Mouse (Mus musculus): ENCODE results near the gene Nck2.

DNA sequence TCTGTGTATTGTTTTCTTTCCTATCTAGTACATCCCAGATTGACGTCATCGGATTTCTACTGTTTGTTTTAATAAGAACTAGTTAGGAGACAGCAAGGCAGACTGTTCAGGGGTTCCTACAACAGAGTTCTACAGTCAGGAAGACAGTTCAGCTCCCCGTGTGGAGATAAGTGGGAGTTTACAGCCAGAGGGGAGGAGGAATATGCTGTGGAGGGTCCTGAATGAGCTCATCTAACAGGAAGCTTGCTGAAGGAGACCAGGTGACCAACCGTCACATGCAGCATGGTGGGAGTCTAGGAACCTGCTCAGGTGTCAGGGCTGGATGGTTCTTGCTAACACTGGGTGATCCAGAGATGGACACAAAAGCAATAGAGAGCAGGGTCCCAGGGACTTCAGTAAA, 87.9 kb downstream of the Nck2 start:
- TF ChIP-seq POLR2A (IDR thresholded peaks at IDR 0.05; ENCODE audit: borderline replicate concordance, low read depth, low read length) (no peak), CTCF (IDR thresholded peaks at IDR 0.05; ENCODE audit: low read depth, low read length) (no peak)
